In genomic region chr15:68646865-68647264, GRCm38 (mm10) we compare ENCODE assay signal across 23 mouse cellular contexts.
"Had no signal": no experiment of that assay in that cellular context is flagged by ENCODE, and none has a peak within 500 bp of the region (broad histone marks: within the 10 kb centered on the region; RNA-seq: fewer than 3 reads in every experiment).

No protein-coding gene starts in this region.

- ATAC-seq: hindbrain, embryonic 16.5 days; inflammation-experienced regulatory T-cells, adult 6 months; intestine, embryonic 15.5 days; intestine, postnatal 0 days; liver, embryonic 12.5 days had no signal

- DNase-seq: gastrocnemius, postnatal 14 days; gastrocnemius, postnatal 36 days; heart, adult 11 months; heart, adult 2 months; heart, postnatal 10 days; heart, postnatal 4 days; kidney, adult 18-20 months; kidney, adult 8-10 months; kidney, postnatal 10 days; kidney, postnatal 25 days; kidney, postnatal 4 days had no signal

- H3K27ac ChIP-seq: heart, adult 2 months; heart, embryonic 10.5 days; hindbrain, embryonic 12.5 days; hindbrain, embryonic 14.5 days; intestine, embryonic 15.5 days; layer of hippocampus, adult 2 months; left cerebral cortex, adult 2 months; limb, embryonic 15.5 days; liver, embryonic 12.5 days had no signal

- H3K4me2 ChIP-seq: heart, embryonic 12.5 days; hindbrain, embryonic 12.5 days; hindbrain, embryonic 14.5 days; intestine, embryonic 15.5 days; limb, embryonic 15.5 days; liver, embryonic 12.5 days had no signal

- H3K4me1 ChIP-seq: heart, embryonic 10.5 days; heart, embryonic 12.5 days; intestine, embryonic 15.5 days; limb, embryonic 15.5 days; liver, embryonic 12.5 days had no signal

- H3K36me3 ChIP-seq: heart, embryonic 10.5 days; heart, embryonic 12.5 days; hindbrain, embryonic 12.5 days; intestine, embryonic 15.5 days; limb, embryonic 15.5 days; liver, embryonic 12.5 days had no signal

- H3K4me3 ChIP-seq: heart, adult 2 months; heart, embryonic 10.5 days; heart, embryonic 12.5 days; hindbrain, embryonic 12.5 days; intestine, embryonic 15.5 days; layer of hippocampus, adult 2 months; left cerebral cortex, adult 2 months; limb, embryonic 15.5 days; liver, embryonic 12.5 days had no signal

- H3K9ac ChIP-seq: heart, embryonic 12.5 days; hindbrain, embryonic 12.5 days; hindbrain, embryonic 14.5 days; intestine, embryonic 15.5 days; limb, embryonic 15.5 days; liver, embryonic 12.5 days had no signal

- H3K9me3 ChIP-seq: heart, embryonic 10.5 days; heart, embryonic 12.5 days; hindbrain, embryonic 12.5 days; intestine, embryonic 15.5 days; limb, embryonic 15.5 days; liver, embryonic 12.5 days had no signal

- H3K27me3 ChIP-seq: heart, embryonic 12.5 days; hindbrain, embryonic 12.5 days; intestine, embryonic 15.5 days; limb, embryonic 15.5 days; liver, embryonic 12.5 days had no signal
